Comparison of ENCODE assay signal across 9 mouse cellular contexts in genomic region chr17:3442526-3443401, GRCm38 (mm10).
A peak's percentile ranks its signal among the peaks of the same experiment; 100 is the strongest.
DNase-seq lines count a peak whose midpoint lies in the region; ATAC-seq lines count a peak whose summit lies in the region.
"Had no signal": no experiment of that assay in that cellular context is flagged by ENCODE, and none has a peak within 500 bp of the region (broad histone marks: within the 10 kb centered on the region; RNA-seq: fewer than 3 reads in every experiment).

No protein-coding gene starts in this region.

- no peak overlapping the region for H3K27ac ChIP-seq in lung, embryonic 15.5 days
- peak overlapping the region; percentile 89 for H3K27ac ChIP-seq in forebrain, embryonic 15.5 days (replicated peaks)
- H3K27ac ChIP-seq in midbrain, embryonic 12.5 days (replicated peaks) = no peak overlapping the region

- DNase-seq in cerebellum, postnatal 14 days = peak; percentile 24 to 32
- DNase-seq in cerebellum, adult 18-20 months = no peak
- DNase-seq in lung, postnatal 25 days (ENCODE audit: low spot score) = no peak
- no peak for DNase-seq in gastrocnemius, postnatal 14 days
- DNase-seq in ovary, adult 18-20 months (ENCODE audit: low spot score) = no peak
- DNase-seq: thymus, postnatal 25 days had no signal

- H3K4me3 ChIP-seq in lung, embryonic 15.5 days = no peak overlapping the region
- no peak overlapping the region for H3K4me3 ChIP-seq in forebrain, embryonic 15.5 days
- H3K4me3 ChIP-seq in midbrain, embryonic 12.5 days = no peak overlapping the region

- intact Hi-C loops in gastrocnemius, postnatal 14 days (cut with DNase I; ENCODE audit: low total_unique reads) = no loop called here

- H3K36me3 ChIP-seq in lung, embryonic 15.5 days = no peaks in the 10 kb centered on the region
- H3K36me3 ChIP-seq in forebrain, embryonic 15.5 days = peaks cover 9% of the 10 kb centered on the region
- no peaks in the 10 kb centered on the region for H3K36me3 ChIP-seq in midbrain, embryonic 12.5 days

- no peak overlapping the region for H3K9ac ChIP-seq in lung, embryonic 15.5 days
- H3K9ac ChIP-seq in forebrain, embryonic 15.5 days (replicated peaks) = no peak overlapping the region
- no peak overlapping the region for H3K9ac ChIP-seq in midbrain, embryonic 12.5 days (replicated peaks)

- no peaks in the 10 kb centered on the region for H3K27me3 ChIP-seq in lung, embryonic 15.5 days
- no peaks in the 10 kb centered on the region for H3K27me3 ChIP-seq in forebrain, embryonic 15.5 days
- H3K27me3 ChIP-seq in midbrain, embryonic 12.5 days = no peaks in the 10 kb centered on the region

- no peaks in the 10 kb centered on the region for H3K9me3 ChIP-seq in lung, embryonic 15.5 days
- no peaks in the 10 kb centered on the region for H3K9me3 ChIP-seq in forebrain, embryonic 15.5 days
- no peaks in the 10 kb centered on the region for H3K9me3 ChIP-seq in midbrain, embryonic 12.5 days

- no peak overlapping the region; the same call in 1 of the 2 replicates for H3K4me2 ChIP-seq in lung, embryonic 15.5 days
- H3K4me2 ChIP-seq in forebrain, embryonic 15.5 days (replicated peaks) = no peak overlapping the region
- H3K4me2 ChIP-seq in midbrain, embryonic 12.5 days (replicated peaks) = no peak overlapping the region

- 34% methylated on average over 10 of the region's 10 CpGs for WGBS in lung, embryonic 15.5 days
- 18% methylated on average over 10 of the region's 10 CpGs for WGBS in forebrain, embryonic 15.5 days
- WGBS in midbrain, embryonic 12.5 days = 74% methylated on average over 10 of the region's 10 CpGs

- peak; percentile 79 for ATAC-seq in lung, embryonic 15.5 days (ENCODE audit: borderline replicate concordance, extremely low read depth, low FRiP score, low TSS enrichment)
- peak; percentile 95 for ATAC-seq in forebrain, embryonic 15.5 days (replicated peaks)
- ATAC-seq in midbrain, embryonic 12.5 days (ENCODE audit: low FRiP score, low read depth) = peak; percentile 58; the same call in 1 of the 2 replicates

- H3K4me1 ChIP-seq in lung, embryonic 15.5 days = peaks cover 9% of the 10 kb centered on the region
- peaks cover 32% of the 10 kb centered on the region for H3K4me1 ChIP-seq in forebrain, embryonic 15.5 days
- peaks cover 6% of the 10 kb centered on the region; the same call in 1 of the 2 replicates for H3K4me1 ChIP-seq in midbrain, embryonic 12.5 days

Comparison
In these comparisons a context has a peak if more than half of its experiments do, and no peak if none do; other contexts are left out.
1. DNase-seq: peak in cerebellum, postnatal 14 days (2 of 2); none in cerebellum, adult 18-20 months (0 of 2), lung, postnatal 25 days (single experiment), gastrocnemius, postnatal 14 days (single experiment) and ovary, adult 18-20 months (single experiment).
2. Peak in every context shown above with its lines, with median percentiles within 50 percentile points of each other: ATAC-seq.